Mouse (Mus musculus) MEL (cell line): Measurements from ENCODE around the gene Ncstn. TPM values are rescaled to one million over a fixed set of nuclear protein-coding genes. Genes with fewer than 3 reads are reported as not detected.

Experiments used
- DNase-seq: peaks from one replicate; pipeline ENCODE4 v3.0.0; 2011; ENCODE audit warnings: low read depth, low spot score
- H3K27ac ChIP-seq: 2 replicates; pipeline ENCODE4 v1.5.1; 2012; ENCODE audit warnings: low read depth, mild to moderate bottlenecking, control low read depth, low read length, moderate library complexity; ENCODE audit not compliant: control insufficient read depth
- H3K27me3 ChIP-seq, 2 experiments: fragments of 150-350 bp in 1 of 2; sonication (generic) in 1 of 2; 2 replicates each; pipeline ENCODE4 v1.6.1; 2012; ENCODE audit warnings: low read length in 2 of 2, mild to moderate bottlenecking in 2 of 2, improper control_type of control experiment in 1 of 2, moderate library complexity in 1 of 2; ENCODE audit not compliant: insufficient read depth in 2 of 2, control insufficient read depth in 1 of 2
- H3K36me3 ChIP-seq, 2 experiments: 2 replicates each; pipeline ENCODE4 v1.6.1; 2012 to 2014; ENCODE audit warnings: low read length in 2 of 2, improper control_type of control experiment in 1 of 2, inconsistent platforms in 1 of 2, mild to moderate bottlenecking in 1 of 2; ENCODE audit not compliant: insufficient read depth in 2 of 2, control insufficient read depth in 1 of 2
- H3K4me1 ChIP-seq, 2 experiments: fragments of 150-350 bp in 1 of 2; sonication (generic) in 1 of 2; 2 replicates each; pipeline ENCODE4 v1.6.1; 2012; ENCODE audit warnings: low read length in 2 of 2, improper control_type of control experiment in 1 of 2, mild to moderate bottlenecking in 1 of 2; ENCODE audit not compliant: insufficient read depth in 2 of 2, control insufficient read depth in 1 of 2
- H3K4me3 ChIP-seq, 2 experiments: fragments of 150-350 bp in 1 of 2; sonication (generic) in 1 of 2; 2 replicates each; pipeline ENCODE4 v1.5.1; 2012; ENCODE audit warnings: low read depth in 2 of 2, low read length in 2 of 2, mild to moderate bottlenecking in 2 of 2, moderate library complexity in 2 of 2, control low read depth in 1 of 2, improper control_type of control experiment in 1 of 2; ENCODE audit not compliant: control insufficient read depth in 1 of 2, insufficient read depth in 1 of 2
- H3K79me2 ChIP-seq: 2 replicates; pipeline ENCODE4 v1.6.1; 2012; ENCODE audit warnings: mild to moderate bottlenecking, low read length, moderate library complexity; ENCODE audit not compliant: control insufficient read depth, poor library complexity, insufficient read depth
- H3K9ac ChIP-seq: 2 replicates; pipeline ENCODE4 v1.6.1; 2012; ENCODE audit warnings: low read depth, mild to moderate bottlenecking, control low read depth, low read length, moderate library complexity; ENCODE audit not compliant: control insufficient read depth, poor library complexity, severe bottlenecking
- H3K9me3 ChIP-seq: fragments of 150-350 bp; sonication (generic); replicated peaks from 2 replicates; pipeline ENCODE4 v1.6.1; 2012; ENCODE audit warnings: mild to moderate bottlenecking, low read length, improper control_type of control experiment, moderate library complexity; ENCODE audit not compliant: insufficient read depth
- BHLHE40 ChIP-seq: IDR thresholded peaks from 2 replicates; pipeline ENCODE4 v1.6.1; 2012; ENCODE audit warnings: low read depth, mild to moderate bottlenecking, inconsistent platforms, low read length, improper control_type of control experiment, borderline replicate concordance
- CHD1 ChIP-seq: IDR thresholded peaks from 2 replicates; pipeline ENCODE4 v1.6.1; 2012; ENCODE audit warnings: low read depth, mild to moderate bottlenecking, inconsistent platforms, low read length, improper control_type of control experiment
- CHD2 ChIP-seq: IDR thresholded peaks from 2 replicates; pipeline ENCODE4 v1.6.1; 2011; ENCODE audit warnings: low read length, improper control_type of control experiment
- CTCF ChIP-seq, 3 experiments: IDR thresholded peaks in 2 of 3; conservative IDR thresholded peaks in 1 of 3; 2 replicates each; pipeline ENCODE4 v1.5.1; 2011 to 2012; ENCODE audit warnings: low read length in 3 of 3, low read depth in 2 of 3, mild to moderate bottlenecking in 2 of 3, improper control_type of control experiment in 1 of 3, inconsistent platforms in 1 of 3, mixed read lengths in 1 of 3, moderate library complexity in 1 of 3; ENCODE audit not compliant: control insufficient read depth in 1 of 3, insufficient read depth in 1 of 3, poor library complexity in 1 of 3, severe bottlenecking in 1 of 3
- E2F4 ChIP-seq: IDR thresholded peaks from 2 replicates; pipeline ENCODE4 v1.6.1; 2011; ENCODE audit warnings: low read depth, low read length, improper control_type of control experiment, borderline replicate concordance
- ELF1 ChIP-seq: IDR thresholded peaks from 2 replicates; pipeline ENCODE4 v1.6.1; 2014; ENCODE audit warnings: low read depth, mild to moderate bottlenecking, inconsistent platforms, low read length, improper control_type of control experiment, moderate library complexity
- GATA1 ChIP-seq: IDR thresholded peaks from 2 replicates; pipeline ENCODE4 v1.6.1; 2011; ENCODE audit warnings: low read depth, low read length, improper control_type of control experiment
- HCFC1 ChIP-seq: IDR thresholded peaks from 2 replicates; pipeline ENCODE4 v1.6.1; 2012; ENCODE audit warnings: low read depth, mild to moderate bottlenecking, inconsistent platforms, low read length, improper control_type of control experiment, moderate library complexity
- JUND ChIP-seq: IDR thresholded peaks from 2 replicates; pipeline ENCODE4 v1.6.1; 2011; ENCODE audit warnings: low read depth, mild to moderate bottlenecking, improper control_type of control experiment, low read length
- KAT2A ChIP-seq: conservative IDR thresholded peaks from 2 replicates; pipeline ENCODE4 v1.6.1; 2012; ENCODE audit warnings: low read depth, low read length, improper control_type of control experiment, inconsistent platforms
- MAFK ChIP-seq: IDR thresholded peaks from 2 replicates; pipeline ENCODE4 v1.6.1; 2011; ENCODE audit warnings: low read depth, mild to moderate bottlenecking, low read length, improper control_type of control experiment, borderline replicate concordance
- MAX ChIP-seq: IDR thresholded peaks from 2 replicates; pipeline ENCODE4 v1.6.1; 2011; ENCODE audit warnings: low read length, improper control_type of control experiment
- MEF2A ChIP-seq: IDR thresholded peaks from 2 replicates; pipeline ENCODE4 v1.6.1; 2014; ENCODE audit warnings: low read depth, mild to moderate bottlenecking, inconsistent platforms, low read length, improper control_type of control experiment; ENCODE audit not compliant: poor library complexity, insufficient replicate concordance, severe bottlenecking; ENCODE audit errors: extremely low read depth
- MXI1 ChIP-seq: IDR thresholded peaks from 2 replicates; pipeline ENCODE4 v1.6.1; 2011; ENCODE audit warnings: mild to moderate bottlenecking, low read depth, low read length, improper control_type of control experiment
- MYC ChIP-seq: IDR thresholded peaks from 2 replicates; pipeline ENCODE4 v1.6.1; 2011; ENCODE audit warnings: low read depth, mild to moderate bottlenecking, low read length, improper control_type of control experiment, moderate library complexity
- NELFE ChIP-seq: IDR thresholded peaks from 2 replicates; pipeline ENCODE4 v1.6.1; 2011; ENCODE audit warnings: low read depth, low read length, improper control_type of control experiment
- NRF1 ChIP-seq: IDR thresholded peaks from 2 replicates; pipeline ENCODE4 v1.6.1; 2014; ENCODE audit warnings: low read depth, mild to moderate bottlenecking, inconsistent platforms, low read length, improper control_type of control experiment, moderate library complexity; ENCODE audit not compliant: poor library complexity, insufficient read depth, severe bottlenecking
- POLR2A ChIP-seq, 2 experiments: IDR thresholded peaks; 2 replicates each; pipeline ENCODE4 v1.6.1; 2011 to 2012; ENCODE audit warnings: low read length in 2 of 2, mild to moderate bottlenecking in 2 of 2, control low read depth in 1 of 2, improper control_type of control experiment in 1 of 2, low read depth in 1 of 2, moderate library complexity in 1 of 2; ENCODE audit not compliant: control insufficient read depth in 1 of 2, insufficient read depth in 1 of 2, poor library complexity in 1 of 2
- POLR2AphosphoS5 ChIP-seq: IDR thresholded peaks from 2 replicates; pipeline ENCODE4 v1.6.1; 2012; ENCODE audit warnings: low read depth, borderline replicate concordance, mild to moderate bottlenecking, inconsistent platforms, low read length, moderate library complexity, mixed read lengths
- RCOR1 ChIP-seq: IDR thresholded peaks from 2 replicates; pipeline ENCODE4 v1.6.1; 2012; ENCODE audit warnings: low read depth, mild to moderate bottlenecking, inconsistent platforms, low read length, improper control_type of control experiment
- SMC3 ChIP-seq: IDR thresholded peaks from 2 replicates; pipeline ENCODE4 v1.6.1; 2011; ENCODE audit warnings: low read depth, low read length, improper control_type of control experiment
- TAL1 ChIP-seq: IDR thresholded peaks from 2 replicates; pipeline ENCODE4 v1.6.1; 2012; ENCODE audit warnings: mild to moderate bottlenecking, inconsistent platforms, low read length, moderate library complexity, mixed read lengths
- TBP ChIP-seq: IDR thresholded peaks from 2 replicates; pipeline ENCODE4 v1.8.0; 2011; ENCODE audit warnings: low read depth, low read length, improper control_type of control experiment
- TCF12 ChIP-seq: IDR thresholded peaks from 2 replicates; pipeline ENCODE4 v1.6.1; 2014; ENCODE audit warnings: low read depth, mild to moderate bottlenecking, inconsistent platforms, low read length, improper control_type of control experiment, moderate library complexity
- USF1 ChIP-seq: IDR thresholded peaks from 2 replicates; pipeline ENCODE4 v1.6.1; 2014; ENCODE audit warnings: low read depth, mild to moderate bottlenecking, inconsistent platforms, low read length, improper control_type of control experiment, moderate library complexity
- ZC3H11A ChIP-seq: IDR thresholded peaks from 2 replicates; pipeline ENCODE4 v1.6.1; 2012; ENCODE audit warnings: low read depth, mild to moderate bottlenecking, inconsistent platforms, low read length, improper control_type of control experiment
- polyA plus RNA-seq, 2 experiments: library from polyadenylated mRNA; stranded (reverse) in 1 of 2; unstranded in 1 of 2; fragments of >175 nt in 1 of 2; fragments of >200 nt in 1 of 2; gene quantifications; 2 replicates each; pipeline versions ENCODE4 v1.2.1 to v1.2.4; 2012; ENCODE audit warnings: low replicate concordance in 2 of 2, low read depth in 1 of 2; ENCODE audit not compliant: insufficient read length in 2 of 2, insufficient read depth in 1 of 2, missing spikeins in 1 of 2
- total RNA-seq: library from RNA; depleted of rRNA; stranded (reverse); fragments of 300-350 nt; gene quantifications from 2 replicates; pipeline ENCODE4 v1.2.3, GENCODE M21; 2012

Gene Ncstn
- total and polyA plus RNA-seq, 3 experiments = 9.9 to 38.5 TPM; not detected in 1

- TF ChIP-seq MXI1 (no peak), MEF2A (no peak), TAL1 (no peak), CHD1 (no peak), JUND (no peak), USF1 (no peak), HCFC1 (no peak), MAX (no peak), GATA1 (no peak), POLR2A (IDR thresholded peaks at IDR 0.05; ENCODE audit: control insufficient read depth in 1 of 2, insufficient read depth in 1 of 2, low read depth in 1 of 2, low read length in 2 of 2, poor library complexity in 1 of 2) (no peak), BHLHE40 (no peak), TBP (no peak), CTCF (IDR thresholded peaks at IDR 0.05 in 2 of 3, conservative IDR thresholded peaks at IDR 0.05 in 1 of 3; ENCODE audit: control insufficient read depth in 1 of 3, insufficient read depth in 1 of 3, low read depth in 2 of 3, low read length in 3 of 3, poor library complexity in 1 of 3, severe bottlenecking in 1 of 3) (no peak), TCF12 (no peak), CHD2 (no peak), E2F4 (no peak), NELFE (no peak), ELF1 (no peak), MAFK (no peak), SMC3 (no peak)
- no peak overlapping the region for H3K9ac ChIP-seq
- H3K27ac ChIP-seq = no peak overlapping the region
- H3K27me3 ChIP-seq = no peaks in the 10 kb centered on the region
- no peak overlapping the region for H3K4me3 ChIP-seq
- no peaks in the 10 kb centered on the region for H3K9me3 ChIP-seq
- no peaks in the 10 kb centered on the region for H3K4me1 ChIP-seq
- DNase-seq = no peak
- no peaks in the 10 kb centered on the region; a peak in 1 of 4 replicates for H3K36me3 ChIP-seq
- H3K79me2 ChIP-seq = no peaks in the 10 kb centered on the region
Observed at GRCm38 (mm10) chr1:172058874-172059273, 23.7 kb downstream of the Ncstn start.

- no peak overlapping the region for H3K27ac ChIP-seq
- no peak for TF ChIP-seq NELFE
- TF ChIP-seq E2F4 = no peak
- TF ChIP-seq MYC = no peak
- TF ChIP-seq TAL1 = no peak
- no peak for TF ChIP-seq ZC3H11A
- no peak for TF ChIP-seq MXI1
- TF ChIP-seq SMC3 = no peak
- no peak for TF ChIP-seq NRF1
- no peak for TF ChIP-seq RCOR1
- TF ChIP-seq POLR2AphosphoS5 = no peak
- no peak for TF ChIP-seq JUND
- TF ChIP-seq KAT2A = no peak
- no peak for TF ChIP-seq ELF1
- no peak for TF ChIP-seq MEF2A
Observed at GRCm38 (mm10) chr1:172058321-172058720, 24.3 kb downstream of the Ncstn start.

More at GRCm38 (mm10) chr1:172058321-172058720, 24.3 kb downstream of the Ncstn start:
- no peaks in the 10 kb centered on the region for H3K4me1 ChIP-seq
- no peaks in the 10 kb centered on the region for H3K9me3 ChIP-seq
- H3K36me3 ChIP-seq = no peaks in the 10 kb centered on the region; a peak in 1 of 4 replicates
- no peak overlapping the region for H3K9ac ChIP-seq
- no peak for DNase-seq
- H3K27me3 ChIP-seq = no peaks in the 10 kb centered on the region
- H3K4me3 ChIP-seq = no peak overlapping the region
- no peaks in the 10 kb centered on the region for H3K79me2 ChIP-seq
